Mouse (Mus musculus): ENCODE measurements around the gene Epha6. TPM values are rescaled to one million over a fixed set of nuclear protein-coding genes. Genes with fewer than 3 reads are reported as not detected.
A peak's percentile ranks its signal among the peaks of the same experiment; 100 is the strongest.

The Epha6 gene
- total and polyA plus RNA-seq, 3 experiments, result 0.11 TPM; not detected in 2

DNA sequence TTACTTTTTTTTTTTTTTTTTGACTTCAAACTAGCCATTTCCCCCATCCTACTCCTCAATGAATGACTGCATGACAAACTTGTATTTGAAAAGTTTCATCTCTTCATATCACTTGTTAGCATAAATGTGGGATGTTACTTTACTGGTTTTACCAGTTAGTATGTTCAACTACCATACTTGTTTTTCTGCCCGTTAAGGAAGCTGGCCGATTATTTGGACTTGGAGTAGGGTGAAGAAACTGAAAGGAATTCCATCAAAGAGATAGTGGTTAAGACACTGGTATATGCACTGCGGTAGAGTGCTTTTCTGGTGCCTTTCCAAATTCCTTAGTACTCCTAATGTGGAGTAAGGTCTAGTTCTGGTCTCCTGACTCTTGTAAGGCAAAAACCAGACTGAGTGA lies 965.3 kb downstream of the Epha6 start:
- no peak for ATAC-seq (ENCODE audit: extremely low read depth, insufficient number of reproducible peaks, low FRiP score, poor library complexity, severe bottlenecking)
- H3K4me3 ChIP-seq (ENCODE audit: low read depth, low read length), result no peak overlapping the region

GRCm38 (mm10) chr16:59639102-59639691 lies 966.1 kb downstream of the Epha6 start, which contains the start of gene Arl6:
Arl6 (minus strand) TSS chr16:59639391.
- Histone ChIP-seq H3K4me1 (ENCODE audit: insufficient read depth, low read depth, low read length) (peaks cover 26% of the 10 kb centered on the region), H3K27me3 (ENCODE audit: insufficient read depth, low read length) (no peaks in the 10 kb centered on the region), H3K4me3 (ENCODE audit: low read depth, low read length) (peak within 1 kb of the TSS; percentile 72), H3K9me3 (replicated peaks) (no peaks in the 10 kb centered on the region), H3K36me3 (replicated peaks) (peaks cover 4% of the 10 kb centered on the region)
- DNase-seq (ENCODE audit: low spot score) (peak; percentile 63), ATAC-seq (ENCODE audit: extremely low read depth, insufficient number of reproducible peaks, low FRiP score, poor library complexity, severe bottlenecking) (peak; percentile 79)
- TF ChIP-seq TAL1 (conservative IDR thresholded peaks at IDR 0.05; ENCODE audit: low read depth, low read length), result no peak

More for the DNA sequence above, 965.3 kb downstream of the Epha6 start:
- TF ChIP-seq GATA2 (IDR thresholded peaks at IDR 0.05; ENCODE audit: borderline replicate concordance, low read depth, low read length) (no peak), CTCF (IDR thresholded peaks at IDR 0.05; ENCODE audit: low read depth, low read length) (no peak), TAL1 (conservative IDR thresholded peaks at IDR 0.05; ENCODE audit: low read depth, low read length) (no peak), GATA1 (IDR thresholded peaks at IDR 0.05; ENCODE audit: borderline replicate concordance, low read length) (no peak), POLR2AphosphoS5 (IDR thresholded peaks at IDR 0.05; ENCODE audit: insufficient replicate concordance, low read depth, low read length) (no peak)
- Histone ChIP-seq H3K27me3 (ENCODE audit: insufficient read depth, low read length) (no peaks in the 10 kb centered on the region), H3K36me3 (replicated peaks) (no peaks in the 10 kb centered on the region), H3K4me1 (ENCODE audit: insufficient read depth, low read depth, low read length) (peaks cover 25% of the 10 kb centered on the region), H3K9me3 (replicated peaks) (no peaks in the 10 kb centered on the region)
- DNase-seq (ENCODE audit: low spot score), result no peak

DNA sequence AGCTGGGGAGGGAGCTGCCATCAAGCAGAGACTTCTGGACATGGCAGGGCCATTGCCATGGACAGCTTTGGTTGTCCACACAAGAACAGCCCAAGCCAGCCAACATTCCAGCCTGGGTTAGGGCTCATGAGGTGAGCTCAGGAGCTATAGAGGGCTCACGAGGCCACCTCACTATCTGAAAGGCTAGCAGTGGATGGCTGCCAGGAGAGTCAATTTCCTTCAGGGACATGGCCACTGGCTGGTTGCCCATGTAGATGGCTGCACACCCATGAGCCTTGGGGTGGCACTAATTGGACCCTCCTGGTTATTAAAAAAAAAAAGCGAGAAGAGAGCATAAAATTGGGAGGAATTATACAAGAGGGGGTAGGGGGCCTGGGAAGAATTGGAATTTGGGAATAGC lies 970.7 kb downstream of the Epha6 start:
- no peaks in the 10 kb centered on the region for H3K27me3 ChIP-seq (ENCODE audit: insufficient read depth, low read length)
- H3K4me1 ChIP-seq (ENCODE audit: insufficient read depth, low read depth, low read length), result peaks cover 16% of the 10 kb centered on the region
- ATAC-seq (ENCODE audit: extremely low read depth, insufficient number of reproducible peaks, low FRiP score, poor library complexity, severe bottlenecking) (no peak), DNase-seq (ENCODE audit: low spot score) (no peak)
- peaks cover 22% of the 10 kb centered on the region for H3K36me3 ChIP-seq (replicated peaks)
- no peak for TF ChIP-seq POLR2AphosphoS5 (IDR thresholded peaks at IDR 0.05; ENCODE audit: insufficient replicate concordance, low read depth, low read length)
- no peak for TF ChIP-seq TAL1 (conservative IDR thresholded peaks at IDR 0.05; ENCODE audit: low read depth, low read length)
- TF ChIP-seq GATA2 (IDR thresholded peaks at IDR 0.05; ENCODE audit: borderline replicate concordance, low read depth, low read length), result no peak
- no peak for TF ChIP-seq CTCF (IDR thresholded peaks at IDR 0.05; ENCODE audit: low read depth, low read length)
- TF ChIP-seq GATA1 (IDR thresholded peaks at IDR 0.05; ENCODE audit: borderline replicate concordance, low read length), result no peak
- H3K9me3 ChIP-seq (replicated peaks), result no peaks in the 10 kb centered on the region
- H3K4me3 ChIP-seq (ENCODE audit: low read depth, low read length), result no peak overlapping the region

DNA sequence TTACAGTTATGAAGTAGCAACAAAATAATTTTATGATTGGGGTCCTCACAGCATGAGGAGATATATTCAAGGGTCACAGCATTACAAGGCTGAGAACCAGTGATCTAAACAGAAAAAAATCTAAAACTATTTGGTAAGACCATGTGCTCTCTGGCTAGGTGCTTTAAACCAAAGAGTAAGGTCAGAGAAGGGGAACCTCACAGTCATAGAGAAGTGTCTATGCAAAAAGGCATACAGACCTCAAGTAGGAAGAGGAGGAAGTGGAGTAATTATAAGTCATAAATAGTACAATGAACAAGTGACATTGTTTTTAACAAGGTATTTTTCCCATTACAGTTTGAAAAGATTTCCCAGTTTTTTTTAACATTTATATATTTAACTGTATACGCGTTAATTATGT lies 983.8 kb downstream of the Epha6 start:
- ATAC-seq (ENCODE audit: extremely low read depth, insufficient number of reproducible peaks, low FRiP score, poor library complexity, severe bottlenecking) (no peak), DNase-seq (ENCODE audit: low spot score) (no peak)
- Histone ChIP-seq H3K4me1 (ENCODE audit: insufficient read depth, low read depth, low read length) (no peaks in the 10 kb centered on the region), H3K27me3 (ENCODE audit: insufficient read depth, low read length) (no peaks in the 10 kb centered on the region), H3K9me3 (replicated peaks) (no peaks in the 10 kb centered on the region), H3K4me3 (ENCODE audit: low read depth, low read length) (no peak overlapping the region), H3K36me3 (replicated peaks) (peaks cover 22% of the 10 kb centered on the region)
- no peak for TF ChIP-seq GATA1 (IDR thresholded peaks at IDR 0.05; ENCODE audit: borderline replicate concordance, low read length)
- TF ChIP-seq CTCF (IDR thresholded peaks at IDR 0.05; ENCODE audit: low read depth, low read length), result no peak
- no peak for TF ChIP-seq POLR2AphosphoS5 (IDR thresholded peaks at IDR 0.05; ENCODE audit: insufficient replicate concordance, low read depth, low read length)
- TF ChIP-seq TAL1 (conservative IDR thresholded peaks at IDR 0.05; ENCODE audit: low read depth, low read length), result no peak
- no peak for TF ChIP-seq GATA2 (IDR thresholded peaks at IDR 0.05; ENCODE audit: borderline replicate concordance, low read depth, low read length)

DNA sequence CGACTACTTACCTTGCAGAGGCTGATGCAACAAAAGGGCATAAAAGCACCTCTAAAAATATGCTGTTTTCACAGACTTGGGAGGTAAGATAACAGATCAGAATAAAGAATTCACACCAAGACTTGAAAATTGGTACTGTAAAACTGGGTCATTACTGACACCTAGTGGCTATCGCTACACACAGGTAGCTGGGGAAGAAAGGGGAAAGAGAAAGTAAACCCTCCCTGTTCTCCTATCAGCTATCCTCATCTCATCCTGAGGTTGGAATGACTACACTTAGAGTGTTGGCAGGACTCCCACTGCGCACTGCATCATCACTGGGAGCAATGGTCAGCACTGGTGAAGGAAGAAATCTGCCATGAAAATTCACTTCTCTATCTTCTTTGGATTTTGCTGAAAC lies 988.2 kb downstream of the Epha6 start:
- Histone ChIP-seq H3K4me1 (ENCODE audit: insufficient read depth, low read depth, low read length) (no peaks in the 10 kb centered on the region), H3K9me3 (replicated peaks) (no peaks in the 10 kb centered on the region), H3K36me3 (replicated peaks) (peaks cover 28% of the 10 kb centered on the region), H3K4me3 (ENCODE audit: low read depth, low read length) (no peak overlapping the region), H3K27me3 (ENCODE audit: insufficient read depth, low read length) (no peaks in the 10 kb centered on the region)
- ATAC-seq (ENCODE audit: extremely low read depth, insufficient number of reproducible peaks, low FRiP score, poor library complexity, severe bottlenecking) (peak; percentile 68), DNase-seq (ENCODE audit: low spot score) (no peak)
- TF ChIP-seq TAL1 (conservative IDR thresholded peaks at IDR 0.05; ENCODE audit: low read depth, low read length), result no peak
- TF ChIP-seq CTCF (IDR thresholded peaks at IDR 0.05; ENCODE audit: low read depth, low read length), result peak; percentile 15; the same call in 1 of the 2 replicates
- TF ChIP-seq GATA1 (IDR thresholded peaks at IDR 0.05; ENCODE audit: borderline replicate concordance, low read length), result no peak
- TF ChIP-seq POLR2AphosphoS5 (IDR thresholded peaks at IDR 0.05; ENCODE audit: insufficient replicate concordance, low read depth, low read length), result no peak
- TF ChIP-seq GATA2 (IDR thresholded peaks at IDR 0.05; ENCODE audit: borderline replicate concordance, low read depth, low read length), result no peak

- H3K27me3 ChIP-seq (ENCODE audit: insufficient read depth, low read length), result no peaks in the 10 kb centered on the region
Measured at GRCm38 (mm10) chr16:59615675-59616074, 989.7 kb downstream of the Epha6 start.

More at GRCm38 (mm10) chr16:59615675-59616074, 989.7 kb downstream of the Epha6 start:
- Histone ChIP-seq H3K4me3 (ENCODE audit: low read depth, low read length) (no peak overlapping the region), H3K9me3 (replicated peaks) (no peaks in the 10 kb centered on the region), H3K36me3 (replicated peaks) (peaks cover 28% of the 10 kb centered on the region), H3K4me1 (ENCODE audit: insufficient read depth, low read depth, low read length) (no peaks in the 10 kb centered on the region)
- DNase-seq (ENCODE audit: low spot score) (no peak), ATAC-seq (ENCODE audit: extremely low read depth, insufficient number of reproducible peaks, low FRiP score, poor library complexity, severe bottlenecking) (no peak)
- TF ChIP-seq GATA1 (IDR thresholded peaks at IDR 0.05; ENCODE audit: borderline replicate concordance, low read length) (no peak), TAL1 (conservative IDR thresholded peaks at IDR 0.05; ENCODE audit: low read depth, low read length) (no peak)
